Mouse (Mus musculus): ENCODE results near the gene Ranbp9.
"Not testable (repeated sequence)": the region's sequence is repeated elsewhere in the genome, so short reads cannot be mapped to it uniquely, and the experiment has no call there.

Gene Ranbp9

DNA sequence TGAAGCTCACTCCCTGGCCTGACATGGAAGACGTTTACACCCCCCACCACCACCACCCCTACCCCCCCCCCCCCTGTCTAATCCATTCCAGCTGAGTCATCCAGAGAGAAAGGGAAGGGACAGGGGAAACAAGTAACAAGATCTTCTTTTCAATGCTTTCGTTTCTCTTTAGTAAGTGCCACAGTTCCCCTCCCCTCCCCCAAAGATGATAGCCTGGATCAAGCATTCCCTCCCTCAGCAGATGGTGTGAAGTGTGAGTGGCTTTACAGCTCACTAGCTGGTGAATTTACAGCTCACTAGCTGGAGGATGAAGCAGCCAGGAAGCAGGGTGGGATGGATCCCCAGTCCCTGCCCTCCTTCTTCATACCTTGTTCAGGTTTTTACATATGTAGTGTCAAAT, 15.6 kb upstream of the Ranbp9 start:
- DNase-seq (ENCODE audit: low spot score in 2 of 2), result no peak

DNA sequence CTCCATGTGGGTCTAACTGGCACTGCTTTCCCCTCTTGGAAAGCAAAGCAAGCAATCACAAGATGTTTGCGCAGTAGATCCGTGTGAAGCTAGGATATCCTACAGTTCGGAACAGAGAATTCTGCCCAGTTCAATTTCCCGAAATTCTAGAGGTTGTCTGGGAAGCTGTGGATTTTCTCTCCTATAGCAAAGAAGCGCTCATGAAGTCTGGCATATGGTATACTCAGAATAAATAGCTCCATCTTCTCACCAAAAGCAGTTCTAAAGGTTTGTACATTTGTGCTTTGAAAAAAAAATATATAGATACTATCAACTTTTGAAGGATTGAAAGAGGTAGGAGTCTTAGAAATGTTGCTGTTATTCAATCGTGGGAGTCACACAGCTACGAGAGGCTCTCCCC, 14.6 kb upstream of the Ranbp9 start:
- no peak for DNase-seq (ENCODE audit: low spot score in 2 of 2)

DNA sequence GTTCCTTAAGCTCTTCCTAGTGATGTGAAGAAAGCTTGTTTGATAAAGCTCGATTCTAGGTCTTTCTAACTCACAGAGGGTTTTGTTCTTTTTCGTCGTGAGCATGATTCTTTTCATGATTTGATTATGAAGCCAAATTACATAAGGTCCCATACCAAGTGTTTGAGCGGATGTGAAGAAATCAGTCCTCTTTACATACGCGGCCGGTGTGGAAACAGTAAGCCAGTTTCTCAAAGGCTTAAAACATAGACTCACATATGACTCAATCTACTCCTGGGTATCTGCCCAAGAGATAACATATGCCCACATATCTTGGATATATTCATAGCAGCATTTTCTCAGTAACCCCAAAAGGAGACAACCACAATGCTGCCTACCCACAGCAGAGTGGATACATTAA, 12.6 kb upstream of the Ranbp9 start:
- DNase-seq (ENCODE audit: low spot score in 2 of 2), result no peak

DNA sequence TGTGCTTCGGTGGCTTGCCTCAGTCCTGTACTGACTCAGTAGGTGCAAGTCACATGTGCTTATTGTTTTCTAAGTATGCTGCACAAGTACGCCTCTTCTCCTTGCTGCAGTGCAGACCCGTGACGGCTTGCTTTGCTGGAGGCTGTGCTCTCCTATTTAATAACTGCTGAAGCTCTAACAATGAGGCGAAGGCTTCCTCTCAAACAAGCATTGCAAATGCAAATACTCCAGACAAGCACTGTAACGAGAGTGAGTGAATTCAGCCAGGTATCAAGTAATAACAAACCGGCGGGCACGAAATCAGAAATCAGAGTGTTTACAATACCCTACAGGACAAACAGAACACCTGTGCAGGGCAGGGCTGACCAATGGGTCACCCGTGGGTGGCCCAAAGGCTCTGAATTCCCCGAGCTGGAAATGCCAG, 12.0 kb upstream of the Ranbp9 start:
- DNase-seq (ENCODE audit: low spot score in 2 of 2), result no peak

DNA sequence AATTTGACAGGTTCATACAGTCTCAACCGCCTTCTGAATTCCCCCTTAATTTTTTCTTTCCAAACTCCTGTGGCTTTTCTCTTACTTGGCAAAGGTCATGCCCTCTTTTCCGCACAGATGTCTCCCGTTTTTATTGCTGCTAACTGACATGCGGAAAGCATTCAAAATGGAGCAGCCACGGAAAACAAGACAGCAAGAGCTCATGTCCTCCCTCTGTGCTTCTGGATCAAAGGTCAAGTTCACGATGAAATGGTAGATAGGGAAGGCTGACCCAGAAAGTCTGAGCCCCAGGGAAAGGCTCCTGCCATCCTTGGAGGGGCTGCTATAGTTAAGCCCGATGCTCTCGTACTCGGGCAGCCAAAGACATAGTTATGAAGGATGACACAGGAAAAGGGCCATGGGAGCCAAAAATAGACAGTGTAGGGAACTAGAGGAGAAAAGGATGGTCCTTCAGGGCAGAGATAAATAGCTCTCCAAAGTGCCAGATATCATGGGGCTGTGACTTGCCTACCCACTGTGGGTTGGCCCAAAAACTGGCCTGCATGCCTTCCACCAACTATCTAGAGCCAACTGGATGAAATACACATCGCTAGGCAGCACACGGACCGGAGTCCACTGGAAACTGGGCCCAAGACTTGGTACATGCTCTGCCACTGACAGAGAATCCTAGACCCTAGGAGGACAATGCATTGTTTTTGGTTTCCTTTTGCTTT, 5.6 kb upstream of the Ranbp9 start:
- no peak for DNase-seq (ENCODE audit: low spot score in 2 of 2)

DNA sequence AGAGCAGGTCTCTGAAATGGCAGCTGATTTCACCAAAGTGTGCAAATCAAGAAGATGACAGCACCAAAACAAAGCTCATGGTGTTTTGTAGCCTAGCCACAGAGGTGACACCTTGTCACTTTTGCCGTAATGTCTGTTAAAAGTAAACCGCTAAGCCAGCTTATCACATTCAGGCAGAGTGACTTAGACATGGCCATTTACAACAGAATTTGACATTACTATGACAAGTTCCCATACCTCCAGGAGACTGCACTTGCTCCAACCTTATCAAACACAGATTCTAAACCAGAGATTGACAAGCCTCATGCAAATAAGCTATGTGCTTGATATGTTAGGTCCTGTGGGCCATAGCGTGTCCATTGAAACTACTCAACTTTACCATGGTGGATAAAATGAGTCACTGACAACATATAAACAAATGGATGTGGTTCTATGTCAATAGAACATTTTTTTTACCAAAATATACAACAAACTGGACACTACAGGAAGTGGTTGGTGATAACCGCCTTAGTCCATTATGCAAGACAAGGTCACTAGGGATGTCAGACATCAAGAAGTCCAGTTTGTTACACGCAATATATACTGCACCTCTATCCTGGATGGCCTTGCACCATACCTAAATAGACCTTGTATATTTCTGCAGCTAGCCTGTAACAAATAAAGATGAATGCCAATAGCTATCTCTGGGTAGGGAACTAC, 4.3 kb upstream of the Ranbp9 start:
- DNase-seq (ENCODE audit: low spot score in 2 of 2), result no peak

DNA sequence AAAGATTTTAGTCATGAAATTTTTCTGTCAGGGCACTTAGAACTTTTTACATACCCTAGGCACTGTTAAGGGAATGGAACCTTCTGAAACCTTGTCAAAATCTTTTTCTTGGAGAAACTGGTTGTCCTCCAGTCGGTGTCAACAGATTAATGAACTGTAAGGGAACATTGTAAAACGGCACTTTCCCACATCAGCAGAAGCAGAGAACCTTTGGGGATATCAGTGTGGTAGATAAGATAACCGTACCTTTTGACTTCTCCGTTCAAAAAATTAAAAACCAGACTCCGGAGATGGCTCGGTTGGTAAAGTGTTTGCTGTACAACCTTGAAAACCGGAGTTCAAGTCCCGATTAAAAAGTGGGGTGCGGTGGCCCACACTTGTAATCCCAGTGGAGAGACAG, 1.7 kb upstream of the Ranbp9 start:
- DNase-seq (ENCODE audit: low spot score in 2 of 2), result no peak

DNA sequence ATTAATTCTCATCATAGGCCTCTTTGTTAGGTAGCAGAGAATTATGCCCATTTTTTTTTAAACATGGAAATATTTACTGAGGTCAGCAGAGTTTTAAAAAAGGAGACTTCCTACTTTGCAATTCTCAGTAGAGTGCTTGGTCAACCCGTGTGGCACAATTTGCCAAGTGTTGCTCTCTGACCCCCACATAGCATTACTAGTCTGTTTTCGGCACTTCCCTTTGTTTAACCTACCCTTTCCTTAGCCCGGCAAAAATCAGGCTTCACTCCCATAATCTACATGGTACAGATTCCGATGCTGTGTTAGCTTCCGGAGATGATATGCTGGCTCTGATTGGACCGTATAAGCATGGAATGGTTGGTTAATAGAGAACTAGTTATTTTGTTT, 770 bp upstream of the Ranbp9 start:
- no peak for DNase-seq (ENCODE audit: low spot score in 2 of 2)

DNA sequence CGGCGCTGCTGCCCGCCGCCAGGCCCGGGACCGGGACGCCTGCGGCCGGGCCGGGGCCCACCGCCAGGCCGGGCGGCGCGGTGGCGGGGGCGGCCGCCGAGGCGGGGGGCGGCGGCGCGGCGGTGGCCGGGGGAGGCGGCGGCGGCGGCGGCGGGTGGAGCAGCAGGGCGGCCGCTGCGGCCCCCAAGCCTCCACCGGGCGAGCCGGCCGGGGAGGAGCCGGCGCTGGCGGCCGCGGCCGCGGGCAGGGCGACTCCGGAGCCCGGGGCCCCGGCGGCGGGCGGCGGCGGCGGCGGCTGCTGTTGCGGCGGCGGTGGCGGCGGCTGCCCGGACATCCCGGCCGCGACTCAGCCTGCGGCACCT, 506 bp downstream of the Ranbp9 start:
- no peak for DNase-seq (ENCODE audit: low spot score in 2 of 2)

DNA sequence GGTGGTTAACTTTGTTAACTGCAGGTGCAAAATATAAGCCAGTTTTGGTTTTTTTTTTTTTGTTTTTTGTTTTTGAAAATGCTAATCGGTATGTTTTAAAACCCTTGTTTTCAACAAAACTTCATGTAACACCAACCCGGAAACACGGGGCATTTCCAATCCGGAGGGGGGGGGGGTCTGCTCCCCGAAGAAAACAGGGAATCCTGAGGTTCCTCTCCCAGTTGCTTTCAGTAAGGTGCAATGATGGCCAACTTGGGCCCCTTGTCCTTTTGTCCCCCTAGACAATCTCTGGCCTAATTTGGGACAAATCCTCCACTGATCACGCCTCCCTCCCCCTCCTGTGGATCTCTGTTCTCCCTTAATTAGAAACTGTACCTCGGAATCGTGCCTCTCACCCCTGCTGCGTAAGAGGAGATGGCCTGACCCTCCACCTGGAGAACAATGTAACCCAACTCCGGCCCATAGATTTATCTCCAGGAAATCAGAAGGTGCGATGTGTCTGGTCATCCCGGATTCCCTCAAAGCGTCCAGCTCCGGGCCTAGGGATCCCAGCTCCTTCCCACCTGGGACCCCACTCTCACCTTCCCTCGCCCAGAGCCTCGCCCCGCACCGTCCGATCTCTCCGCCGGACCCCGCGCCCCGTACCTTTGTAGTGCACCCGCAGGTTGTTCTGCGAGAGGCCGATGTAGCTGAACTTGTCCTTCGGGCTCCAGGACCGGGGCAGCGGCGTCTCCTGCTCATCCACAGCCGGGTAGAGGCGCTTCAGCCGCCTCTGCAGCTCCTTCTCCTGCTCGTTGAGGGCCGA, 1.1 kb downstream of the Ranbp9 start:
- DNase-seq (ENCODE audit: low spot score in 2 of 2), result no peak

DNA sequence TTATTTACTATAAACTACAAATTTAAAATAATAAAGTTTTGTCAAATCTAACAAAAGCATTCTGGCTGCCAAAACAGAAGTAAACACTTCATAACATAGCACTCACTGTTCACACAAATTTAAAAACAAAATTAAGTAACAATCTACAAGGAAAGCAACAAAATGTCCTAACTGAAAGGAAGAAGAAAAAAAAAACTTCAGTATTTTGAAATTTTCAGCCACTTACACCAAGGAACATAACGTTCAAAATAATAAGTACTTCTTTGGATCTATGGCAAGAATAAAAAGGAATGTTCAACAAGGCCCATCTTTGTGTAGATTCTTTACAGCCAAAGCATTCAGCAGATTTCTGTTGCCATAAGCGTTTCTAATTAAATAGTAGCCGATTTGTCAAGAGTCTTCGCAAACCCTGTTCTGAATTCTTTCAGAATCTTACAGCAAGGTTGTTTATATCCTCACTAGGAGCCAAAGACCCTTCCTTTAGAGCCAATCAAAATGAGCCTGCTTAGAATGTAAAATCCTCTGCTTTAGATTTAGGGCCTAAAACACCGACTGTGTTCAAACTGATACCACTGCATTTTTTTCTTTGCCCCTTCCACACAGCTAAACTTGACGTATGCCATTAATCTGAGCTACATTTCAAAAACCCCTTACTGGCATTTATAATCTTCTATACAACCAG, 1.9 kb downstream of the Ranbp9 start:
- no peak for DNase-seq (ENCODE audit: low spot score in 2 of 2)

DNA sequence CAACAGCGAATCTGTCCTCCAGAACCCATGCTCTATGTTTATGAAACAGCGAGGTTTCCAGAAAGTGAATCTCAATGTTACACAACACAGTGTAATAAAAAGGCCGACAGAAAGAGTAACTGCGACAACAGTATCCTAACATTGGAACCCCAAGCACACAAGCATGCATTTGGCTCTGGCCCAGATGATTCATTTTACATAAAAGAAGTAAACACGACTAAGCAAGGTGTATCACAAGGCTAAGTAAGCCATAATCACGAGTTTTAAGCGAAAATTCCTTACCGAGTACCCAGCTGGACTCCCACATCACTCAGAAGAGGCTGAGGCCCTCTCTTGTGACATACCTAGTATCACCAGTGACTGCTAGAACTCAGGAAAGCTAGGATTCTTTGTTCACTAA, 2.5 kb downstream of the Ranbp9 start:
- no peak for DNase-seq (ENCODE audit: low spot score in 2 of 2)

DNA sequence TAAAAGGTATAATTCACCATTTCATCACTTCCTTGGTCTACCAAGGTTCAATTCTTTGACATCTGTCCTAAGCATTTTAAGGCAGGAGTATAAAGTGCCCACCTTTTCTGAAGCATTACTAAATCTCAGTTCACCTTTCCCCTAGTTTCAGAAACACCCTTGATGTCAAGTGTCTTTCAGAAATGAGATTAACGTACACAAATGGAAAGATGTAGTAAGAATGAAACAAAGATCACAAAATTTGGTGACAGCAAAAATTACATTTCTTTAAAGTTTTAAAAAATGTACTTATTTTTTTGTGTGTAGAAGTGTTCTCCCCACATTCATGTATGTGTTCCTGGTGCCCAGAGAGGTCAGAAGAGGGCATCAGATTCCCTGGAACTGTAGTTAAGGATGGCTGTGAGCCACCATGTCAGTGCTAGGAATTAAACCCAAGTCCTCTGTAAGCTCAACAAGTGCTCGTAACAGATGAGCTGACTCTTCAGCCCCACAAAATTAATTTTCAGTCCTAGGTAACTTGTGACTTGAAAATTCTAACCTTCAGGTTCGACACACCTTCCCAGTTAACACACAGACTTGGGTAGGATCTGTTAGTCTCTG, 3.9 kb downstream of the Ranbp9 start:
- DNase-seq (ENCODE audit: low spot score in 2 of 2), result no peak

DNA sequence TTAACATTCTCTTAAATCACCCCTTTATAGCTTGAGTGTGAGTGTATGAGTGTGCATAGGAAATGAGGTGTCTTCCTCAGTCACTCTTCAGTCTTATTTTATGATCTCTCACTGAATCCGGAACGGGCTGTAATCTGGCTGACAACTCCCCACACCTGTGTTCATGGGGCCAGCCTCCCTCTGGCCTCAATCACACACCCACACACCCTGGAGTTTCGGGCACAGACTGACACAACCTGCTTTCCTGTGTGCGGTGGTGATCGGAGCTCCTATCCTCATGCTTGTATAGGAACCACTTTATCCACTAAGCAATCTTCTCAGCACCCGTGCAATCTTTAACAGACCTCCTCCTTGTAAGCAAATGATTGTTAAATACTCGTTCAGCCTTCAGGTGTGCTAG, 4.9 kb downstream of the Ranbp9 start:
- no peak for DNase-seq (ENCODE audit: low spot score in 2 of 2)

DNA sequence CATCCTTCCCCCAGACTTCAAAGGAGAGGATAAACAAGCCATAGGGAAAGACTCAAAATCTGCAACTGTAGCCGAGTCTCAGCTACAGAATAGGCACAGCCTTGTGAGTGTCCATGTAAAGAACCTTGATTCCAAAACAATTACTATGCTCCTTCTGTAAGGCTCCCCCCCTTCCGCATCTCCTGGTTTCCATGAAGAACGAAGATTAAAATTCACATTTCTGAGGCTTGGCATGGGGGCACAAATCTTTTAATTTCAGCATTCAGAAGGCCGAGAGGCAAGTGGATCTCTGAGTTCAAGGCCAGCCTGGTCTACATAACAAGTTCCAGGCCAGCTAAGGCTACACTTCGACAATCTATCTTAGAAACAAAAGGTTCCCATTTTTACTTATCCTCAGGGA, 6.4 kb downstream of the Ranbp9 start:
- no peak for DNase-seq (ENCODE audit: low spot score in 2 of 2)

DNA sequence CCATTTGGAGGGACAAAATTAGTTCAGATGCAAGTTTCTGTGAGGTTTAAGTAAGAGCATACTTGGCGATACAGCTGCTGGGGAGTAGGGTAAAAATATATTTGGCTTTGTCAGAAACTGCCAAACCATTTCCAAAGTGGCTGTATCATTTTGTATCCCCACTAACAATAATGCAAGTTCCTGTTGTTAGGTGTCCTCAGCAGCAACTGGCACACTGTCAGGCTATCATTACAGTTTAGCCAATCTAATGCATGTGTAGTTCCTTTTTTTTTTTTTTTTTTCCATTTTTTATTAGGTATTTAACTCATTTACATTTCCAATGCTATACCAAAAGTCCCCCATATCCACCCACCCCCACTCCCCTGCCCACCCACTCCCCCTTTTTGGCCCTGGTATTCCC, 9.2 kb downstream of the Ranbp9 start:
- not testable (repeated sequence) for DNase-seq (ENCODE audit: low spot score in 2 of 2)

DNA sequence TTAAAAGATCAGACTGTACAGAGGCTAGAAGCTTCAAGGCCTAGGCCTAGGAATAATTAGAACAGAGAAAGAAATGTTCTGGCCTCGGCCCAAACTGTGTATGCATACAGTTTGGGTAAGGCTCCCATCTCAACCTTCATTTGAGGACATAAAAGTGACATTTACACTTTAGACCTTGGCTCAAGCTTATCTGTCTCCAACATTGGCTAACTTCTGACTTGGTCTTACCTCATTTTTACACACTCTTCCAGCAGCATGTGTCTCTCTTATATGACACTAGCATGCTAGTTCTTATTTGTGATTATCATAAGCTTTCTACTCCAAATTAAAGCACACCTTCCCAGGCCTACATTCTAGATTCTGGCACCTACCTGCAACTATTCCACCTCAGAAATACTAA, 11.5 kb downstream of the Ranbp9 start:
- DNase-seq (ENCODE audit: low spot score in 2 of 2), result no peak

DNA sequence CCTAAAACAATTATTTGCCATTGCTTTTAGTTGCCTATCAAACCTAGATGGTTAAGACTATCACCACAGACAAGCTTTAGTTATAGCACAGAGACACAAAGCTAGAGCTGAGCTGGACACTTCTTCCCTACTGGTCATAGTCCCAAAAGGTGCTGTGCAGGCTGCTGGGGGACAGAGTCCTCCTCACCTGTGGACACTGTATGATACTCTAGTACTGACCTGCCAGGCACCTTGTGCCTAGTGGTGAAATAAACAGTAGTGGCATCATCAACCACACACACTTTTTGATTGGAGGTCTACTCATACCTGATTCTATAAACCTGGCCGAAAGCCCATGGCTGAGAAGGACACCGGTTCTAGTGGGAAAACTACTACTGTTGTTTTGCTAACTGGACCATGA, 16.5 kb downstream of the Ranbp9 start:
- DNase-seq (ENCODE audit: low spot score in 2 of 2), result no peak

DNA sequence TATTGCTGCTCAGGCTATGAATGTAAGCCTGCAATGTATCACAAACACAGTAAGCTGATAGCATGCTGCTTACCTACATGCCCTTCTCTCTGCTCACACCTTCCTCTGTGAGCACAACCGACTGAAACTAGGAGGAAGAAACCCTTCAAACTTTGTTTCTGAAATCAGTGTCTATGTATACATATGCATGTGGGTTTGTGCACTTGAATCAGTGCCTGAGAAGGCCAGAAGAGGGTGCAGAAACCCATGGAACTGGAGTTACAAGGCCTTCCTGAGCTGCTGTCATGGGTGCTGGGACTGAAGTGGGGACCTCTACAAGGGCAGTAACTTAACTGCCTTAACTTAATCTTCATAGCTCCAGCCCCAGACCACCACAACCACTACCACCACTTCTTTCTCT, 23.9 kb downstream of the Ranbp9 start:
- no peak for DNase-seq (ENCODE audit: low spot score in 2 of 2)

DNA sequence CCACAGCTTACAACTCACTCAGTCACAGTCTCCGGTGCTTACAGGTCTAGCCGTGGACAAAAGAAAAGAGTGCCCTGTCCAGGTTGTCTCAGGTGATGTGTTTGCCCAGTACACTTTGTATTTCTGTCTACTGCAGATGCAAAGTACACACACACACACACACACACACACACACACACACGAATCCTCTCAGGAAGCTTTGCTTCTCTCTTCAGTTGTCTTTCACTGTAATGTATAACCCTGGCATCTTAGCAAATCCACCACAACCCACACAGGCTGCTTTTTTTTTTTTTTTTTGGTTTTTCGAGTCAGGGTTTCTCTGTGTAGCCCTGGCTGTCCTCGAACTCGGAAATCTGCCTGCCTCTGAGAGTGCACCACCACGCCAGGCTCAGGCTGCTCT, 26.7 kb downstream of the Ranbp9 start:
- no peak for DNase-seq (ENCODE audit: low spot score in 2 of 2)

DNA sequence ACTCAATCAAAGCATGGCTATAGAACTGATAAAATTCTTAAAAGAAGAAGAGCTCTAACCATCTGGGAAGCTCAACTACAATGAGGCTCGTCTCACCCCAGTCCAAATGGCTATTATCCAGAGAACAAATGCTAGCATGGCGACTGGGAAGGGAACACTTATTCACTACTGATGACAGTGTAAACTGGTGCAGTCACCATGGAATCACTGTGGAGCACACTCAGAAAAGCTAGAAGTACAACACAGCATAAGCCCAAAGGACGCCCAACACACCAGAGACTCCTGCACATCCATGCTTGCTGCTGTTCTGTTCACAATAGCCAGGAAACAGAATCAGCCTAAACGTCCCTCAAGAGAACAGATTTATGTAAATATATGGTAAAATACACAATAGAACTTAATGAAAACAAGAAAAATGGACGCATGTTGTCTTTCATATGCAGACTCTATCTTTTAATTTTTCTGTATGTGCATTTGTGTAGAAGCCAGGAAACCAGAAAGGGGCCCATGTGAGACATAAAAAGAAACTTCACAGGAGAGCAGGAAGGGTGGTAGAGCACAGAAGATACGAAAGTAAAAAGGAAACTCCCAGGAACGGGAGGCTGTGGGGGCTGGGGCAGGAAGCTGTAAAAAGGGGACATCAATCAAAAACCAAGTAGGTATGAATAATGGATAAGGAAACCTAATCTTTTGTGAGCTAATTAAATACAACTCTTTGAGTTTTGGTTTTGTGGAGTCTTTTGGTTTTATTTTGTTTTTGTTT, 28.1 kb downstream of the Ranbp9 start:
- DNase-seq (ENCODE audit: low spot score in 2 of 2), result no peak
